Mouse (Mus musculus) ES-E14 (cell line): ENCODE measurements at regions not wholly inside any gene's neighbourhood (a gene's known extent, or its start where the extent isn't known, plus 50 kb on each side); places are given as distances from the start of the nearest gene placed in this dataset.

Source experiments
- DNase-seq: peaks from one replicate; pipeline ENCODE4 v3.0.0-alpha.2; 2013; ENCODE audit warnings: low read depth, low spot score
- H3K27ac ChIP-seq: 2 replicates; pipeline ENCODE4 v1.5.1; 2012; ENCODE audit warnings: low read depth, mild to moderate bottlenecking, low read length, moderate library complexity, mixed read lengths; ENCODE audit not compliant: poor library complexity, insufficient read depth, severe bottlenecking
- H3K36me3 ChIP-seq: 2 replicates; pipeline ENCODE4 v1.6.1; 2012; ENCODE audit warnings: mild to moderate bottlenecking, low read length, moderate library complexity, mixed read lengths; ENCODE audit not compliant: control insufficient read depth, poor library complexity, insufficient read depth, severe bottlenecking
- H3K4me1 ChIP-seq, 2 experiments: fragments of 150-350 bp in 1 of 2; sonication (generic) in 1 of 2; 2 replicates each; pipeline ENCODE4 v1.6.1; 2012; ENCODE audit warnings: low read length in 2 of 2, mild to moderate bottlenecking in 1 of 2, mixed read lengths in 1 of 2; ENCODE audit not compliant: control insufficient read depth in 2 of 2, insufficient read depth in 2 of 2, poor library complexity in 1 of 2
- H3K4me3 ChIP-seq, 2 experiments: fragments of 150-350 bp in 1 of 2; sonication (generic) in 1 of 2; 2 replicates each; pipeline ENCODE4 v1.5.1; 2012; ENCODE audit warnings: low read length in 2 of 2, low read depth in 1 of 2, mild to moderate bottlenecking in 1 of 2, mixed read lengths in 1 of 2; ENCODE audit not compliant: insufficient read depth in 1 of 2, poor library complexity in 1 of 2, severe bottlenecking in 1 of 2
- H3K9ac ChIP-seq: 2 replicates; pipeline ENCODE4 v1.6.1; 2012; ENCODE audit warnings: low read depth, mild to moderate bottlenecking, low read length, mixed read lengths; ENCODE audit not compliant: poor library complexity, insufficient read depth, severe bottlenecking
- H3K9me3 ChIP-seq: fragments of 150-350 bp; sonication (generic); 2 replicates; pipeline ENCODE4 v1.6.1; 2012; ENCODE audit warnings: low read depth, mild to moderate bottlenecking, low read length; ENCODE audit not compliant: control insufficient read depth, insufficient read depth
- CHD2 ChIP-seq: IDR thresholded peaks from 2 replicates; pipeline ENCODE4 v1.6.1; 2014; ENCODE audit warnings: mild to moderate bottlenecking, low read depth, low read length, inconsistent platforms
- HCFC1 ChIP-seq: IDR thresholded peaks from 2 replicates; pipeline ENCODE4 v1.6.1; 2012; ENCODE audit warnings: low read length, inconsistent platforms, borderline replicate concordance; ENCODE audit not compliant: insufficient read depth
- MAFK ChIP-seq: IDR thresholded peaks from 2 replicates; pipeline ENCODE4 v1.6.1; 2014; ENCODE audit warnings: mild to moderate bottlenecking, low read depth, low read length, inconsistent platforms; ENCODE audit not compliant: insufficient read depth
- ZC3H11A ChIP-seq: IDR thresholded peaks from 2 replicates; pipeline ENCODE4 v1.6.1; 2012; ENCODE audit warnings: low read depth, mild to moderate bottlenecking, inconsistent platforms, low read length, borderline replicate concordance
- ZNF384 ChIP-seq: IDR thresholded peaks from 2 replicates; pipeline ENCODE4 v1.6.1; 2012; ENCODE audit warnings: low read depth, low read length, inconsistent platforms
- in situ Hi-C, 2 experiments: fragments of 600-800 bp; cut with MboI; formaldehyde crosslinking; loops; one replicate each; pipeline ENCODE4 v1.15.1; 2025; ENCODE audit warnings: low sequenced_read_pairs in 2 of 2, inconsistent platforms in 1 of 2; ENCODE audit not compliant: unreplicated experiment in 2 of 2

- Histone ChIP-seq H3K4me3 (no peak overlapping the region), H3K36me3 (no peaks in the 10 kb centered on the region), H3K9me3 (no peaks in the 10 kb centered on the region), H3K9ac (no peak overlapping the region), H3K27ac (no peak overlapping the region), H3K4me1 (no peaks in the 10 kb centered on the region)
- in situ Hi-C loops, result no loop called here
- no peak for DNase-seq
- TF ChIP-seq CHD2 (no peak), ZNF384 (no peak), ZC3H11A (no peak), HCFC1 (no peak), MAFK (no peak)
These were observed 64.1 kb downstream of the Npy1r start for GRCm38 (mm10) chr8:66760958-66761583.

- no peak overlapping the region for H3K27ac ChIP-seq
- in situ Hi-C loops, result no loop called here
- TF ChIP-seq CHD2 (no peak), ZNF384 (no peak), HCFC1 (no peak), MAFK (no peak), ZC3H11A (no peak)
- no peak overlapping the region for H3K9ac ChIP-seq
- H3K4me1 ChIP-seq, result no peaks in the 10 kb centered on the region
- no peak for DNase-seq
- H3K9me3 ChIP-seq, result no peaks in the 10 kb centered on the region
- no peak overlapping the region for H3K4me3 ChIP-seq
- no peaks in the 10 kb centered on the region for H3K36me3 ChIP-seq
These were observed 68.1 kb downstream of the Npy1r start for GRCm38 (mm10) chr8:66764992-66765528.

- Histone ChIP-seq H3K9ac (no peak overlapping the region), H3K4me1 (no peaks in the 10 kb centered on the region), H3K27ac (no peak overlapping the region), H3K4me3 (no peak overlapping the region), H3K36me3 (no peaks in the 10 kb centered on the region), H3K9me3 (no peaks in the 10 kb centered on the region)
- DNase-seq, result no peak
- in situ Hi-C loops, result no loop called here
- no peak for TF ChIP-seq CHD2
These were observed 71.5 kb downstream of the Npy1r start for GRCm38 (mm10) chr8:66768379-66768969.

GRCm38 (mm10) chr8:66771111-66771510, 74.1 kb downstream of the Npy1r start:
- no peak for TF ChIP-seq MAFK
- no peak for TF ChIP-seq CHD2
- TF ChIP-seq ZC3H11A, result no peak
- TF ChIP-seq HCFC1, result no peak
- TF ChIP-seq ZNF384, result no peak
- Histone ChIP-seq H3K36me3 (no peaks in the 10 kb centered on the region), H3K4me3 (no peak overlapping the region), H3K9ac (no peak overlapping the region), H3K9me3 (no peaks in the 10 kb centered on the region), H3K27ac (no peak overlapping the region), H3K4me1 (no peaks in the 10 kb centered on the region)
- no peak for DNase-seq
- in situ Hi-C loops, result no loop called here

GRCm38 (mm10) chr8:66772653-66773052, 75.7 kb downstream of the Npy1r start:
- no peak overlapping the region for H3K4me3 ChIP-seq
- no peaks in the 10 kb centered on the region for H3K4me1 ChIP-seq
- no peaks in the 10 kb centered on the region for H3K9me3 ChIP-seq
- H3K27ac ChIP-seq, result no peak overlapping the region
- TF ChIP-seq CHD2 (no peak), ZNF384 (no peak), HCFC1 (no peak), ZC3H11A (no peak), MAFK (no peak)
- no peak overlapping the region for H3K9ac ChIP-seq
- no peaks in the 10 kb centered on the region for H3K36me3 ChIP-seq
- in situ Hi-C loops, result no loop called here
- DNase-seq, result no peak
